Mouse (Mus musculus) lung, postnatal 0 days (tissue): ENCODE measurements around the gene Kazn.

Source experiments
- CTCF ChIP-seq: IDR thresholded peaks from 2 replicates; pipeline ENCODE4 v1.5.1; 2016; ENCODE audit warnings: antibody characterized with exemption, mild to moderate bottlenecking
- EP300 ChIP-seq: IDR thresholded peaks from 2 replicates; pipeline ENCODE4 v1.6.1; 2016; ENCODE audit warnings: antibody characterized with exemption, mild to moderate bottlenecking, control low read depth

- TF ChIP-seq CTCF (no peak), EP300 (no peak)
Measured at GRCm38 (mm10) chr4:142082703-142083102, 156.5 kb downstream of the Kazn start.
